Mouse (Mus musculus): ENCODE measurements around the gene Olfm2.

DNA sequence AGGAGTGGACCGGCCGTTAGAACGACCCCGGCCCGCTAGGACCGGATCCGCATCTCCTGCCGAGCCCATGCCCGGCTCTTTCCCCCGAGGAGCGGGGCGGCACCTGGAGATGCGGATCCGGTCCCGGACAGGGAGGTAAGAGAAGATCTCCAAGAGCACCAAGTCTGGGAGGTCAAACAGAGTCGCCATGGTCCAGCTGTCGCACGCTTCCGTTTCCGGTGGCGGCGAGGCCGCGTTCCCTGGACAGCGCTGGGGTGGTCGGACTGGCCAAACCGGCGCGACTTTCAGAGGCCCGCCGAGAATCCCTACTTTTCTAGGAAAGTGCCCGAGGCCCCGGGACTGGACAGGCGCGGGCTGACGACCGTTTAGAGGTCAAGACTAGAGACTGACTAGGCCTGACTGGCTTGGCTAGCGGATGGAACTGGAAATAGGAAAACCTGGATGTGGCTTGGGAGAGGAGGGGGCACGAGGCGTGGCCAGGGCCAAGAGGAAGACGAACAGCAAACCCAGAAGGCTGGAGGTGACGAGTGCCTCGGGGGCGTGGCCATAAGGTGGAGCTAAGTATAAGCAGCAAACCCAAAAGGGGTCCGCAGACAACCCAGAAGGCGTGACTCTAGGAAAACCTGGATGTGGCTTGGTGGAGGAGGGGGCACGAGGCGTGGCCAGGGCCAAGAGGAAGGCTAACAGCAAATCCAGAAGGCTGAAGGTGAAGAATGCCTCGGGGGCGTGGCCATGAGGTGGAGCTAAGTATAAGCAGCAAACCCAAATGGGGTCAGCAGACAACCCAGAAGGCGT lies 103.9 kb downstream of the Olfm2 start, which contains the start of gene Ubl5:
- TF ChIP-seq POLR2A (IDR thresholded peaks at IDR 0.05; ENCODE audit: control insufficient read depth, extremely low read depth, insufficient read depth, low read length, poor library complexity) (peak; percentile 76; the same call in 1 of the 2 replicates), CTCF (IDR thresholded peaks at IDR 0.05; ENCODE audit: borderline replicate concordance, control insufficient read depth, extremely low read depth, insufficient read depth, low read length, poor library complexity) (0 out of 2 replicates have a peak, but pooled peaks have one; percentile 26)

All from thymus, adult 2 months (tissue).